Mouse (Mus musculus): Measurements from ENCODE around the gene Cdk4. TPM values are rescaled to one million over a fixed set of nuclear protein-coding genes. Genes with fewer than 3 reads are reported as not detected.

The Cdk4 gene
- polyA plus RNA-seq, 1 experiment from 2014 or later, result 1,639 TPM

DNA sequence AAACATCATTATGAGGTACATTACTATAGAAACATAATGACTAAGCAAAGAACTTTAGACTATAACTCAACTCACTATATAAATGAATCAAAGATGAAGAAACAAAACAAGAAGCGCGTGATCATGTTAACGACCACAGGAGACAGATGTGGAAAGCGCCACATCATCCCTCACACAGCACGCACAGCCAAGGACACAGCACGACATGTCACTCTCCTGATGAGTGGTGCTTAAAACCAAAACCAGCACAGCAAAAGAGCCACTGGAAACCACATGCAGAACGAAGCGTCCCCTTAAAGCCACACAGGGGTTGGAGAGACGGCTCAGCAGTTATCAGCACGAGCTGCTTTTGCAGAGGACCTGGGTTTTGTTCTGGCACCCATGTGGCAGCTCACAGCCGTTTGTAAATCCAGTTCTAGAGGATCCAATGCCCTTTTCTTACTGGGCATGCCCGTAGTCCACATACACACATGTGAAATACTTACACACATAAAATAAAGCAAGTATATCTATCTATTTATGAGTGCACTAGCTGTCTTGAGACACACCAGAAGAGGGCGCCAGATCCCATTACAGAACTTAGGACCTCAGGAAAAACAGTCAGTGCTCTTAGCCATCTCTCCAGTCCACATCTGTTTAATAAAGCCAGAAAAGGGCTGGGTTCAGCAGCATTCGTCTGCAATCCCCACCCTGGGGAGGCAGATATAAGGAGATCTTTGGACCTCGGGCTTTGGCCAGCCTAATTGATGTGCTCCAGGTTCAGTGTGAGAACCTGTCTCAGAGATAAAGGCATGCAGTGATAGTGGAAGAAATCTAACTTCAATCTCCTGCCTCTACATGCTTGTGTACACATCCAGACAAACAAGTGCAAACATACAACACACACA lies 47.9 kb downstream of the Cdk4 start:
- no peaks in the 10 kb centered on the region for H3K4me1 ChIP-seq (replicated peaks)
- 89% methylated on average over 15 of the region's 15 CpGs for WGBS

DNA sequence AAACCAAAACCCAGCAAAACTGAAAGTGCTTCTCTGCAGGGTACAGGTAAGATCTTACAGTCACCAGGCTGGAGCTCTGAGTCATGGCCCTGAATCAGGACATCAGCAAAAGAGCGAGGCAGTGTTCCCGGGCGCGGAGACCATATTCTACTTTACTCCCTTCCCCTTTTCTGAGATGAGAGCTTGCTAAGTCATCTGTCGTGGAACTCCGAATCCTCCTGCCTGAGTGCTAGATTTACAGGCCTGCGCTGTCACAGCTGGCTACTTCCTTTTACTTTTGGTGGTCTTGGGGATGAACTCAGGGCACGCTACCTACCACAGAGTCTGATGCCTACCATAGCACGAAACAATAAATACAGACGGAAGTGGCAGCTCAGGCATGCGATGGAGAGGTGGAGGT lies 51.1 kb downstream of the Cdk4 start:
- ATAC-seq, result no peak
- Histone ChIP-seq H3K27me3 (no peaks in the 10 kb centered on the region), H3K4me2 (replicated peaks) (no peak overlapping the region), H3K9ac (replicated peaks) (no peak overlapping the region), H3K9me3 (no peaks in the 10 kb centered on the region), H3K27ac (no peak overlapping the region), H3K36me3 (peaks cover 83% of the 10 kb centered on the region), H3K4me1 (replicated peaks) (0 out of 2 replicates have a peak, but pooled peaks cover 2% of the 10 kb centered on the region), H3K4me3 (replicated peaks) (no peak overlapping the region)
- WGBS, result 96% methylated on average over 11 of the region's 11 CpGs

More for the DNA sequence above, 47.9 kb downstream of the Cdk4 start:
- no peak overlapping the region for H3K4me2 ChIP-seq (replicated peaks)
- H3K27ac ChIP-seq, result no peak overlapping the region
- no peak overlapping the region for H3K4me3 ChIP-seq (replicated peaks)
- no peaks in the 10 kb centered on the region for H3K27me3 ChIP-seq
- ATAC-seq, result no peak
- peaks cover 64% of the 10 kb centered on the region for H3K36me3 ChIP-seq
- H3K9ac ChIP-seq (replicated peaks), result no peak overlapping the region
- H3K9me3 ChIP-seq, result no peaks in the 10 kb centered on the region

DNA sequence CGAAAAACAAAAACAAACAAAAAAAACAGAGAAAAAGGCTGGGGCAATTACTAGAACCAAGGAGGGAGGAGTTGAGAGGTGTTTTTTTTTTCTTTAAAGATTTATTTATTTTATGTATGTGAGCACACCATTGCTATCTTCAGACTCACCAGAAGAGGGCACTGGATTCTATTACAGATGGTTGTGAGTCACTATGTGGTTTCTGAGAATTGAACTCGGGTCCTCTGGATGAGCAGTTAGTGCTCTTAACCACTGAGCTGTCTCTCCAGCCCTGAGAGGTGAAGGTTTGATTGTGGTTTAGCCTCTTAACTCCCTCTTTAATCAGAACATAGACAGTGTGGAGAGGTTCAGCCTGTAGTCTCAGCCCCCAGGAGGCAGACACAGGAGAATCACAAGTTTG lies 51.7 kb downstream of the Cdk4 start:
- no peak for ATAC-seq
- 77% methylated on average over 2 of the region's 2 CpGs for WGBS
- Histone ChIP-seq H3K4me3 (replicated peaks) (no peak overlapping the region), H3K36me3 (peaks cover 80% of the 10 kb centered on the region), H3K27ac (no peak overlapping the region), H3K4me2 (replicated peaks) (no peak overlapping the region), H3K4me1 (replicated peaks) (peaks cover 8% of the 10 kb centered on the region), H3K9ac (replicated peaks) (no peak overlapping the region), H3K9me3 (no peaks in the 10 kb centered on the region), H3K27me3 (no peaks in the 10 kb centered on the region)

Other genes starting within 250 kb of the Cdk4 start
- gene Atp23, start 162.2 kb upstream of the Cdk4 start, polyA plus RNA-seq (2015; fragmentation: Nextera tagmentation; extraction: Ambion mirVana), result 9.1 and 9.2 TPM in 2 replicates
- gene Ctdsp2, start 84.8 kb upstream of the Cdk4 start, polyA plus RNA-seq (2015; fragmentation: Nextera tagmentation; extraction: Ambion mirVana), result 18.7 and 23.6 TPM in 2 replicates
- gene Avil, start 62.8 kb upstream of the Cdk4 start, polyA plus RNA-seq (2015; fragmentation: Nextera tagmentation; extraction: Ambion mirVana), result 2.2 and 2.8 TPM in 2 replicates
- gene Tsfm, start 32.7 kb upstream of the Cdk4 start, polyA plus RNA-seq (2015; fragmentation: Nextera tagmentation; extraction: Ambion mirVana), result 63.5 and 63.9 TPM in 2 replicates
- gene Mettl1, start 22.1 kb upstream of the Cdk4 start, polyA plus RNA-seq (2015; fragmentation: Nextera tagmentation; extraction: Ambion mirVana), result 21.1 and 22.0 TPM in 2 replicates
- 0.11 and 0.18 TPM in 2 replicates for gene Eef1akmt3, start 22.0 kb upstream of the Cdk4 start, polyA plus RNA-seq (2015; fragmentation: Nextera tagmentation; extraction: Ambion mirVana)
- 0.08 and 0.14 TPM in 2 replicates for gene Cyp27b1, start 15.3 kb upstream of the Cdk4 start, polyA plus RNA-seq (2015; fragmentation: Nextera tagmentation; extraction: Ambion mirVana)
- gene March9, start 3.4 kb upstream of the Cdk4 start, polyA plus RNA-seq (2015; fragmentation: Nextera tagmentation; extraction: Ambion mirVana), result 5.6 and 6.4 TPM in 2 replicates
- gene Tspan31, start 6.7 kb downstream of the Cdk4 start, polyA plus RNA-seq (2015; fragmentation: Nextera tagmentation; extraction: Ambion mirVana), result 136 and 138 TPM in 2 replicates
- gene Agap2, start 11.8 kb downstream of the Cdk4 start, polyA plus RNA-seq (2015; fragmentation: Nextera tagmentation; extraction: Ambion mirVana), result 2.8 and 3.3 TPM in 2 replicates
- gene Os9, start 57.6 kb downstream of the Cdk4 start, polyA plus RNA-seq (2015; fragmentation: Nextera tagmentation; extraction: Ambion mirVana), result 134 and 138 TPM in 2 replicates
- gene B4galnt1, start 101.7 kb downstream of the Cdk4 start, polyA plus RNA-seq (2015; fragmentation: Nextera tagmentation; extraction: Ambion mirVana), result 28.8 and 30.2 TPM in 2 replicates
- 0.86 and 1.0 TPM in 2 replicates for gene Slc26a10, start 117.1 kb downstream of the Cdk4 start, polyA plus RNA-seq (2015; fragmentation: Nextera tagmentation; extraction: Ambion mirVana)
- 20.2 and 24.5 TPM in 2 replicates for gene Arhgef25, start 126.5 kb downstream of the Cdk4 start, polyA plus RNA-seq (2015; fragmentation: Nextera tagmentation; extraction: Ambion mirVana)
- 195 and 234 TPM in 2 replicates for gene Dtx3, start 132.2 kb downstream of the Cdk4 start, polyA plus RNA-seq (2015; fragmentation: Nextera tagmentation; extraction: Ambion mirVana)
- 16.9 and 17.3 TPM in 2 replicates for gene Pip4k2c, start 148.1 kb downstream of the Cdk4 start, polyA plus RNA-seq (2015; fragmentation: Nextera tagmentation; extraction: Ambion mirVana)
- gene Kif5a, start 199.8 kb downstream of the Cdk4 start, polyA plus RNA-seq (2015; fragmentation: Nextera tagmentation; extraction: Ambion mirVana), result 73.0 and 76.7 TPM in 2 replicates
- gene Dctn2, start 202.8 kb downstream of the Cdk4 start, polyA plus RNA-seq (2015; fragmentation: Nextera tagmentation; extraction: Ambion mirVana), result 310 TPM in 2 replicates
- 16.0 and 16.5 TPM in 2 replicates for gene Mbd6, start 225.5 kb downstream of the Cdk4 start, polyA plus RNA-seq (2015; fragmentation: Nextera tagmentation; extraction: Ambion mirVana)
- 122 and 127 TPM in 2 replicates for gene Mars, start 248.3 kb downstream of the Cdk4 start, polyA plus RNA-seq (2015; fragmentation: Nextera tagmentation; extraction: Ambion mirVana)

All from midbrain, embryonic 13.5 days (tissue).